Mouse (Mus musculus) kidney, adult 9 months (tissue): ENCODE measurements around the gene Atp1a4.

Experiments used
- DNase-seq: peaks from one replicate; pipeline ENCODE4 v3.0.0; 2022

The Atp1a4 gene

DNA sequence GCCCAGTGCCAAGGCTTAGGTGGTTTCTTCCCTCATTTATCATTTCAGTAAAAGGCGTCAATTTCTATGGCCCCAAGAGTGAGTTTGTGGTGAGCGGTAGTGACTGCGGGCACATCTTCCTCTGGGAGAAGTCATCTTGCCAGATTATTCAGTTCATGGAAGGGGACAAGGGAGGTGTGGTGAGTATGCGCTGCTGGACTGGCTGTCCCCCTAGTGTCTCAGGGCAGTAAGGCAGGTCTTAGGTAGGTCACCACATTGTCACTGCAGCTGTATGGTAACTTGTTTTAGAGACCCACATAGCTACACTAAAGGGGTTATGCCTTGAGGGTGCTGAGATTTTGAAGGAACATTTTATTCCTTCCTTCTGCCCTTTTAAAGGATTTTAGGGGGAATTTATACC lies 69.3 kb downstream of the Atp1a4 start:
- DNase-seq = peak; percentile 45

DNA sequence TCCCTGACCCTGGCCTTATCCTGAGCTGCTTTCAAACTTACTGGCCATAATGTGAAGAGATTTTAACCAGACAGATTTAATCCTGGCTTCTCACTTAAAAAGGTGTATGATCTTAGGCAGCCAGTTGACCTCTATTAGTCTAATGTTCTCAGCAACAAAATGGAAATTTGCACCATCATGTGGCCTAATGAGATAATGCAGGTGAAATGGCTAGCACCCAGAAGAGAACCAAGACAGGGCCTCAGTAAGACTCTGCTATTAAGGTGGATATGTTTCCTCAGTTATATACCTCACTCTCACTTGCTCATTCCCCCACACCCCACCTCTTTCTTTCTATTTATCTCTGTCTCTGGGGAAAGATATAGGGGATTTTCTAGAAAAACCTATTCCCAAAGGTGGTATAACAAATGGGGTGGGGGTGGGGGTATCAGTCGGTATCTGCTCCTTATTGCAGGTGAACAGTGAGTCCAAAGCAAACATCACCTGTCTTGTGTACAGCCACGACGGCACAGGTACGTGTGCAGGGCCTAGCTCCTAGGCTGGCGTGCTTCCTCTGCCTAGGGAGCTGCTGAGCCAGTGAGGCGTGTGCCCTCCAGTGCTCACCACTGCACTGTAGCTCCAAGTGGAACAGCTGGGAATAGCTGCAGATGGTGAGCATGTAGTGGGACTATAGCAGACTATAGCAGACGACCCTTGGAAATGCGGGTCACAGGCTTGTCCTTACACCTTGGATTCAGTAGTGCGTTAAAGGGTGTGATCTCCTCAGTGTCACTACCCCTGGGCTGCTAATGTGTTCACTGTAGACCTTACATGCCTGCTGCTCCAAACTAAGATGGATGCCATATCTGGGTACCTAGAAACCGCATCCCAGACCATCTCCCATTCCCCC lies 71.6 kb downstream of the Atp1a4 start:
- DNase-seq = no peak

DNA sequence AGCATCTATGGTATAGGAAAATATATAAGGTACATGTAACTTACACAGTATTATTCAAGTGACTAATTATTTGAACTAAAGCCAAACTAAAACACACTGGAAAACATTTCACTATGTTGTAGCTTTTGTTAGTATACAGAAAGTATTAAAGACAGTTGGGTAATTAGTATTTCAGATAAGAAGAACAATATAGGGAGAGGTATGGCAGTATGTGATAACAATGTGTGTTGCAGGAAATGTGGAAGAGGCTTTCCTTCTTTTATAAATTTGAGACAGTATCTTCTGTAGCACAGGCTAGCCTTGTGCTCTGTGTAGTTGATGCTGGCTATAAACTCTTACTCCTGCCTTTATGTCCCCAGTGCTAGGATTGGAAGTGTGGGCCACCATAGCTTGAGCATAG lies 74.3 kb downstream of the Atp1a4 start:
- DNase-seq = no peak

DNA sequence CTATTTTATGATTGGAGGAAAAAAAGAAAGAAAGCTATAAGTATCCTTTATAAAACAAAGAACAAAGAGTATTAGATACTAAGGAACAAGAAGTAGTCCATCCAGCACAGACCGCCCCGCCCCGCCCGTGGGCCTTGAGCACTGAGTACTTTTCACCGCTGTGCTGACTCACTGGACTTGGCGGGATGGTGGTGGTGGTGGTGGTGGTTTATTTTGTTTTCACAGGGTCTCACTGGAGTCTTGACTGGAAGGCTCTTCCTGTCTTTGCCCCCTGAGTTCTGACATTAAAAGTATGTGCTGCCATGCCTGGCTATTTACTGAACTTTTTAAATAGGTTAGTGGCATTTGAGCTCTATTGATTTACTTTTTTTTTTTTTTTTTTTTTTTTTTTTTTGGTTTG lies 75.2 kb downstream of the Atp1a4 start:
- DNase-seq = no peak

DNA sequence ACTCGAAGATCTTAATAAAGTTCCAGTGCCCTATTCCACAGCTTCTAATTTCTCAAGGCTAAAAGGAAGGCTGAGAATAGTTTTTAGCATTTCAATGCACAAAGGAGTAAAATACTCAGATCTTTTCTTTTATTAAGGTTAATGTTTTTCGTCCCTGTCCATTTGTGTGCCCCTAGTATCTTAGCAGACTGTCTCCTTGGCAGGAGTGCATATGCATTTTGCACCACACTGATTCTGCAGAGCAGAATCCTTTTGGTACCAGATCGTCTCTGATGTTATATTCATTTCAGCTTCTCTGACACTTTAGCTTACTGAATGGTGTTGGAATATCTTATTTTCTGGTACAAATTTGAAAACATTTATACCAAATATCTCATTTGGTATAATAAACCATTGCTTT lies 76.4 kb downstream of the Atp1a4 start:
- DNase-seq = no peak

DNA sequence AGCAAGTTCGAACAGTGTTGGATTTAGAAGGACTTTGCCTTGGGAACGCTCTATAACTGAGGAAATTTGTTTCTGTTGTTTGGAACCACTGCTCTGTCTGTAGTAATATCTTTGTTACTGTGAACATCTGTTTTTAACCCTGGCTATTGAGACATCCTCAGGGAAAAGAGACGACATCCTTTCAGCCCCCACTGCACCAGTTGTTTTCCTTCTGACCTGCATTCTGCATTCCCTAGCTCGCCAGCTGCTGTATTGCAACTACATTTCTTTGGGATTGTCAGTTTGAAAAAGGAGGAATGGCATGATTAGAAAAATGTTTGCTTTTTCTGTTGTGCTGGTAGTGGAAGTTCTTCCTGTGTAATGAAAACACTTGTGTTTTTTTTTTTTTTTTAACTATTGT lies 77.3 kb downstream of the Atp1a4 start:
- no peak for DNase-seq

DNA sequence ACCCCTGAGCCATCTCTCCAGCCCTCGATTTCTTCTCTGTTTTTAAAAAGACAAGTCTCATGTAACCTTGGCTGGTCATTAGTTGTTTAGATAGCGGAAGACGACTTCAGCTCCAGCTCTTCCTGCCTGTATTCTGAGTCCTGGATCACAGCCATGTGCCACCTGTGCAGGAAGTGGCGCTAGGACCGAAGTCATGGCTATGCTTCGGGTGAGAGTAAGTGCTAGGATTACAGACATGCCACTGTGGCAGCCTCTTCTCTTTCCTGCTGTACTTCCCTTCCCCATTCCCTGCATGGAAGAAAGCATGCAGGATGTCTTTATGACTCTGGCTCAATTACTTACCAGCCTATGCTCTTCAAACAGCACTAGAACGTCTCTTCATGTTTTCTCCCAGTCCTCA lies 79.1 kb downstream of the Atp1a4 start:
- DNase-seq = no peak

DNA sequence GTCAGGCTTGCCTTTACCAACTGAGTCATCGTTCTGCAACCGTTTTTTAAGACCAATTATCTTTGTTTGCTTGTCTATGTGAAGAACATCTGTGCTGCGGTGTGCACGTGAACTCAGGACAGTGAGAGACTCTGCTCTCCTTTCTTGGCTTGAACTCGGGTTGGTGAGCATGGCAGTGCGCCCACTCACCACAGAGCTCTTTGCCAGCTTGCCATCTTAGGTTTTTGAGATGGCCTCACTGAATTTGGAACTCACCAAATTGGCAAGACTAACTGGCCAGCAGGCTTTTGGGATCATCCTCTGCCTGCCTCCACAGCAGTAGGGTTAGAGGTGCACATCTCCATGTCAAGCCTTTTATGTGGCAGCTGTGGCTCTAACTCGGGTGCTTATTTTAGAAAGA lies 80.4 kb downstream of the Atp1a4 start:
- no peak for DNase-seq
